Mouse (Mus musculus) spleen, postnatal 36 days (tissue): ENCODE data around the gene Zfp408.
"Not testable (repeated sequence)": the region's sequence is repeated elsewhere in the genome, so short reads cannot be mapped to it uniquely, and the experiment has no call there.

ENCODE experiments used
- DNase-seq, 2 experiments: peaks; one replicate each; pipeline ENCODE4 v3.0.0; 2022; ENCODE audit warnings: low spot score in 2 of 2, mixed read lengths in 1 of 2

The Zfp408 gene

GRCm38 (mm10) chr2:91609370-91609769 is 40.2 kb downstream of the Zfp408 start:
- not testable (repeated sequence) for DNase-seq

- DNase-seq = no peak
These were observed 47.2 kb downstream of the Zfp408 start for GRCm38 (mm10) chr2:91602389-91602788.

GRCm38 (mm10) chr2:91600475-91600874 is 49.1 kb downstream of the Zfp408 start:
- DNase-seq = no peak
